Mouse (Mus musculus) megakaryocyte-erythroid progenitor cell, adult 5-6 weeks (primary cell): Measurements from ENCODE around the gene Wscd2. TPM values are rescaled to one million over a fixed set of nuclear protein-coding genes. Genes with fewer than 3 reads are reported as not detected.

Experiments
- ATAC-seq: replicated peaks from 2 replicates; pipeline ENCODE4 v1.8.0; 2016; ENCODE audit warnings: mild to moderate bottlenecking, inconsistent platforms; ENCODE audit not compliant: severe bottlenecking, poor library complexity, low FRiP score, low TSS enrichment
- total RNA-seq, 2 experiments: library from RNA; stranded (forward) in 1 of 2; stranded (reverse) in 1 of 2; fragments of 200-1000, 215-1000 nt in 1 of 2; fragments of >200 nt in 1 of 2; fragmentation: Nextera tagmentation in 1 of 2; gene quantifications; 2 replicates each; pipeline ENCODE4 v1.2.3; 2014 to 2017

The Wscd2 gene
- total RNA-seq, 2 experiments from 2014 or later, result not detected

DNA sequence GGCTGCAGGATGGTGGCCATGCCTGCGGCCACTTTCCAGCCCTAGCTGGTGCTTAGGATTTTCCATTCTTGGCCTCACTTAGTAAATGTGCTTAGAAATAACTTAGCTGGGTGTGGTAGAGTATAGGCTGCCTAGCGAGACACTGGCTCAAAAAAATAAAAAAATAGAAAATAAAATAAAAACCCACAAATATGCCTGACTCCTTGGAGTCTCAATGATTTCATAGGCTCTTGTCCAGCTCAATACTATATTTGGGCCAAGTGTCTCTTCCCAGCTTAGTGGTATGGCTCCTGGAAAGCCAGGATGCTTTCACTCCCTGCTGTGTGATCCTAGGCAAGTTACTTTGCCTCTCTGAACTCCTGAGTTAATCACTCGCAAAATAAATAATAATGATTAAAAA lies 139.1 kb downstream of the Wscd2 start:
- no peak for ATAC-seq

DNA sequence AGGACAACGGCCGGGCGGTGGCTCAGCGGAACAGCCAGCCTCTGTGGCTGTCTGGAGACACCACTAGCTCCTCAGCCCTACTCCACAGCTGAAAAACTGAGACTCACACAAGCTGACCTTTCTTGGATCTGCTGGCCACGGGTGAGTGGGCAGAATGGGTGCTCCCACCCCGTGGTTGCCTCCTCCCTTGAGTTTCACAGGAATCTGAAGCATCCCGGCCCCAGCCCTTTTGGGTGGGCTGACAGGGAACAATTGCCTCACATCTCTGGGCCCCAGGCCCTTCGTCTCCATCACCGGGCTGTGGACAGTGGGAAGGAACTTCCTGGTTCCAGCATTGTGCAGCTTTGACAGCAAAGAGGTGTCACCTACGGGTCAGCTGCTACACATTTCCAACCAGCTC lies 140.0 kb downstream of the Wscd2 start:
- no peak for ATAC-seq

DNA sequence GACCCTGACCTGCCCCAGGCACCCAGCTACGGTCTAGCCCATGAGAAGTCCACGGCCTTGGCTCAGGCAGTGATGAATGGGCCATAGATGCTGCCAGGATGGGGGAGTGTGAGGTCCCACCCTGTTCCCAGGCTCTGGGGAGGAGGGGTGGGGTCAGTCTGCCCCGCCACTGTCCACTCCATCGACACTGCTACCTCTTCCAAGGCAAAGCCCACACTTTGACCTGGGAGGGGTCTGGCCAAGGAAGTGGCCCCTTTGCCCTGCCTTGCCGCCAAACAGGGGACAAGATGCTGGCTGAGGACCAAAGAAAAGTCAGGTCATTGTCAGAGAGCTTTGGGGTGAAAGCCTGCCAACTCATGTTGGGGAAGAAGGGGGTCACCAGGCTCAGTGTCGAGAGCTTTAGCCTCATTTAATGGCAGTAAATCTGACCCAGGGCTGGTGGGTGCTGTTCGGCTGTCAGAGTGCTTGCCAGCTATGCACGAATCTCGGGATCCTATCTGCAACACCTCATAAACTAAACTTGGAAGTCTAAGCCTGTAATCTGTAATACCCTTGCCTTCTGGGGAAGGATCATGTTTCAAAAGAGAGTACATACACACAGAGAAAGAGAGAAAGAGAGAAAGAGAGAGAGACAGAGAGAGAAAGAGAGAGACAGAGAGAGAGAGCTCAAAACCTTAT lies 143.0 kb downstream of the Wscd2 start:
- no peak for ATAC-seq

DNA sequence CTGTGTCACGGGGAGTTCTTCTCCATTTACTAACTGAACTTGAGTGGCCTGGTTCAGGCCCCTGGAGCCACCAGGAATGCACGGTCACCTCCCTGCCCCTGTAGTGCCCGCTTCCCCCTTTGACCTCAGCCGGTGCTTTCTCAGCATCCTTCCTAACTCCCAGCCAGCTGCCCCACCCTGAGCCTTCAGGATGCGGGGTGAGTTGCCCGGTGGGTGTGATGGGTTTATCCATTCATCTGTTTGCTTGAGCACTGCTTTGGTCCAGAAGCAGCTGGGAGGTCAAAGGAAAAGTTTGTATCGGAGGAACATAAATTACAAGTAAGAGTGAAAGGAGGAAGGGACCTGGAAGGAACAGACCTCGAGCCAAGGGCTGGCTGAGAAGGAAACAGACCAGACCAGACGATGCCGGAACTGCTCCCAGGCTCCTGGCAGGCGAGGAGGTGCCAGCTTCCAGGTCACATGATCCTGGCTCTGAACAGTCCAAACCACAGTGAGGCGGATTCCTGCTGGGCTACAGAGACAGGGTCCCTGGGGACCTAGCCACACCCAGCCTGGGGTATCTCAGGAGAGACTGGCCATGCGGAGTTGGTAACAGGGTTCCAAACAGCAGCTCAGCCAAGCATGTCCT lies 144.0 kb downstream of the Wscd2 start:
- ATAC-seq, result no peak

DNA sequence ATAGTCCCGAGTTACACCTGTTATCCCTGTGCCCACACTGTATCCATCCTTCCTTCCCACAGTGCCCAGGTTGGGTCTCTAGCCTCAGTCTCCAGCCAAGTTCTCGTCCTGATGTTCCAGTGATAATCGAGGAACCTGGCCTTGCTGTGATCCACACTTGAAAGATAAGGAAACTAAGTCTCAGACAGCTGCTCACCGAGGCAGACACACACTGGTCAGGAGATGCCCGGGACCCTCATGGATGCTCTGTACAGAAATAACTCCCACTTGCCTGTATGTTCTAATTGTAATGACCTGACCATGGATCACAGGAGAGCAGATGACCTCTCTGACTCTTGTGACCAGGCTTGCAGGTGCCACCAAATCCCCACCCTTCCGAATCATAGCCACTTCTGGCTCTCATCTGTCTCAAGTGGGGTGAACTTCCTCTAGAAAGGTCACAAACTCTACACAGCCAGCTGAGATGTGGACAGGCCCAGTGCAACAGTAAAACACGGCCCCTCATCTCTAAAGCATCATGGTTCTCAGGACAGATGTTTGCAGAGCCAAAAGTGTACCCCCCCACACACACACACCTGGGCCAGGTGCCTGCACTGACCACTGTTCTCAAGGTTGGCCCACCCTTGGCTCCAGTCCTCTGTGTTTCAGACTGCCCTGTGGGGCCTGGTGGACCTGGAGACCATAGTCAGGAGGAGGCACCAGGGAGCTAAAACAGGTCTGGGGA lies 144.9 kb downstream of the Wscd2 start:
- ATAC-seq, result no peak

DNA sequence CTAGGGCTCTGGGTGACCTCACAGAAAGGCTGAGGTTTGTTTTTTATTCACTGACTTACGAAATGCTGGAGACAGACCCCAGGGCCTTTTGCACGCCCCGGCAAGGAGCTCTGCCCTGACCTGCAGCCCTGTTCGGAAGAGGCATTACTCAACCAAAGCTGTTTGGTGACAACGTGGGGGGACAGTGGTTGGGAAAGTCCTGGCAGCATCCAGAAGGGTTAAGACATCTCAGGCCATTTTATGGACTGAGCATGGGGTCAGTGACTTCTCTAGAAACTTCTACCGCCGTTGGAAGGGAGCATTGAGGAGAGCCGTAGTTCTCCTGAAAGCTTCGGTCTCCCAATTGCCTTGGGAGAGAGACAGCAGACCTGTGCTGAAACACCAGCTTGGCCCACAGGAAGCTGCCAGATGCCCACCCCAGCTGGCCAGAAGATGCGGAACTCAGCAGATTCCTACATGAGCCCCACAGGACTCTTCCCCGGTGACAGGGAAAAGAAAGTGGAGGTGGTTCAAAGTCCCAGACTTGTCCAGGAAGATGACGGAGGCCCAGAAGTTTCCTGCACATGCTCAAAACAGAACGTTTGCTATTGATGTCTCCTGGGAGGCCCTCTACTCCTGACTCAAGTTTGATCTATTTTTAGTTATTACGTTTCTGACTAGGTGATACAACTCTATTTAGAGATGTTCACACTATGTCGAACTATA lies 145.9 kb downstream of the Wscd2 start:
- no peak for ATAC-seq

DNA sequence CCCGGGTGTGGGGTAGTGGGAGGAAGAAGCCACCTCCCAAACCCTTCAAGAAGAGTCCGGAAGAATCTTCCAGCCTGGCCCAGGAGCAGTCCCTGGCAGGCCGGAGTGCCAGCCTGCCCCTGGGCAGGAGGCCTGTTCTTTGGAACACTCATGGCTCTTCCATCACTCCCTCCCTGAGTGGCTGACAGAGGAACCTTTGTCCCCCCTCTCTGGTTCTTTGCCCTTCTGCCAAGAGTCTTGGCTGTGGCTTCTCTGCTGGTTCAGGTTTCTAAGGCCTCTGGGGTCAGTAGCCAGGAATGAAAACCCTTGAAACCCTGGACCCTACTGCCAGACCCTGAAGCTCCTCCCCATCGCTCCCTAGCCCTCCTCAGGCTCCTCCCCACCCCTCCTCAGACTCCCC lies 147.5 kb downstream of the Wscd2 start:
- no peak for ATAC-seq

DNA sequence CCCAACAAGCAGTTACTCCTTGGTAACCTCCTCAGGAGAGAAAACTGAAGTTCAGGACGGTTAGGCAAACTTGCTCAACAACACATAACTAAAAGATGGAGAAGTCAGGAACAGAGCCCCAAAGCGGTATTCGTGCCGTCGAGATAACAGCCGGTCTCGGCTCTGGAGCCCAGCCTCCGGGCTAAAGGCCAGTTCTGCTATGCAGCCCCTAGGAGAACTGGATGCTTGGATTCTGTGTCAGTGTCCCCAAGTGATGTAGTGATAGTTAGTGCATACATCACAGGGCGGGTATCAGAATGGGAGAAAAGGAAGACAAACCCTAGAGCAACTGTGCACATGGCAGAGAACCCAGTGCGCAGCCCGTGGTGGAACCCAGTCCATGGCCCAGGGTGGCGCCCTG lies 147.9 kb downstream of the Wscd2 start:
- no peak for ATAC-seq

DNA sequence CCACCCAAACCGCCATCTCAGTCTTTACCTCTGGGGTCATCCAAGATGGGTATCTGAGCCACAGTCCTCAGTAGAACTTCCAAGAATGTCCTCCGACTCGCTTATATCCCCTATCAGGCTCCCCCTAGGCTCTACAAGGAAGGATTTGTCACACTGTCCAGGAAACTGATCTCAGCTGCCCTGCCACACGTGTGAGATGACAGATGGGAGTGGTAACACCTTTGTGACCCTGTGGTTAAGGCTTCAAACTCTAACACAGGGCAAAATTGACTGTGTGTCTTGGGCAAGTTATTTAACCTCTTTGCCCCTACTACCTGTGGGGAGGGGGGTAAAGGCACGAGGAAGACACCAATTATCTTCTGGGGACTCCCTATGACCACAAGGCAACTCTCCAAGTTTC lies 149.0 kb downstream of the Wscd2 start:
- ATAC-seq, result no peak

Other genes with a start within 250 kb of the Wscd2 start
- 0.46 TPM in 1 of 2 replicates, not detected in the other for gene Sgsm1, start 179.5 kb upstream of the Wscd2 start, total RNA-seq (2014; fragmentation: Nextera tagmentation)
- gene Sgsm1, start 179.5 kb upstream of the Wscd2 start, total RNA-seq (2017), result 7.7 TPM in 1 of 2 replicates, not detected in the other
- gene Aym1, start 133.0 kb upstream of the Wscd2 start, total RNA-seq (2014; fragmentation: Nextera tagmentation), result not detected in 2 replicates
- gene Aym1, start 133.0 kb upstream of the Wscd2 start, total RNA-seq (2017), result not detected in 2 replicates
- 0.48 and 2.2 TPM in 2 replicates for gene Cmklr1, start 160.1 kb downstream of the Wscd2 start, total RNA-seq (2014; fragmentation: Nextera tagmentation)
- 0.23 TPM in 1 of 2 replicates, not detected in the other for gene Cmklr1, start 160.1 kb downstream of the Wscd2 start, total RNA-seq (2017)
- gene 1700069L16Rik, start 234.4 kb downstream of the Wscd2 start, total RNA-seq (2014; fragmentation: Nextera tagmentation), result not detected in 2 replicates
- gene 1700069L16Rik, start 234.4 kb downstream of the Wscd2 start, total RNA-seq (2017), result not detected in 2 replicates
- 1.6 and 2.0 TPM in 2 replicates for gene Ficd, start 245.5 kb downstream of the Wscd2 start, total RNA-seq (2014; fragmentation: Nextera tagmentation)
- gene Ficd, start 245.5 kb downstream of the Wscd2 start, total RNA-seq (2017), result 0.23 and 0.80 TPM in 2 replicates